Mouse (Mus musculus): ENCODE data around the gene Gtf3c4. TPM values are rescaled to one million over a fixed set of nuclear protein-coding genes. Genes with fewer than 3 reads are reported as not detected.
A peak's percentile ranks its signal among the peaks of the same experiment; 100 is the strongest.

The Gtf3c4 gene
- polyA plus RNA-seq, 1 experiment from 2014 or later, result 29.0 TPM

GRCm38 (mm10) chr2:28803406-28803805 lies 36.8 kb downstream of the Gtf3c4 start:
- DNase-seq (no peak), ATAC-seq (ENCODE audit: insufficient read depth) (no peak)
- 84% methylated on average over 7 of the region's 7 CpGs for WGBS
- Histone ChIP-seq H3K36me3 (ENCODE audit: insufficient read depth) (no peaks in the 10 kb centered on the region), H3K4me3 (ENCODE audit: low read depth, low read length) (no peak overlapping the region), H3K9ac (no peak overlapping the region), H3K4me2 (no peak overlapping the region), H3K4me1 (ENCODE audit: insufficient read depth) (0 out of 2 replicates have a peak, but pooled peaks cover 3% of the 10 kb centered on the region), H3K9me3 (ENCODE audit: low read depth, low read length) (no peaks in the 10 kb centered on the region), H3K27ac (ENCODE audit: low read depth) (no peak overlapping the region), H3K27me3 (ENCODE audit: insufficient read depth, low read length) (no peaks in the 10 kb centered on the region)
- TF ChIP-seq CTCF (IDR thresholded peaks at IDR 0.05; ENCODE audit: low read depth), result no peak

GRCm38 (mm10) chr2:28799575-28799974 lies 40.6 kb downstream of the Gtf3c4 start:
- no peaks in the 10 kb centered on the region for H3K9me3 ChIP-seq (ENCODE audit: low read depth, low read length)
- no peak overlapping the region for H3K4me3 ChIP-seq (ENCODE audit: low read depth, low read length)
- DNase-seq (peak; percentile 41), ATAC-seq (ENCODE audit: insufficient read depth) (no peak)
- peaks cover 7% of the 10 kb centered on the region; the same call in 1 of the 2 replicates for H3K4me1 ChIP-seq (ENCODE audit: insufficient read depth)
- no peak overlapping the region for H3K9ac ChIP-seq
- H3K4me2 ChIP-seq, result no peak overlapping the region
- no peak overlapping the region for H3K27ac ChIP-seq (ENCODE audit: low read depth)
- H3K27me3 ChIP-seq (ENCODE audit: insufficient read depth, low read length), result no peaks in the 10 kb centered on the region
- H3K36me3 ChIP-seq (ENCODE audit: insufficient read depth), result no peaks in the 10 kb centered on the region
- no peak for TF ChIP-seq CTCF (IDR thresholded peaks at IDR 0.05; ENCODE audit: low read depth)
- WGBS, result 42% methylated on average over 2 of the region's 2 CpGs

- ATAC-seq (ENCODE audit: insufficient read depth) (peak; percentile 47; the same call in 1 of the 2 replicates), DNase-seq (peak; percentile 78)
- no peak for TF ChIP-seq CTCF (IDR thresholded peaks at IDR 0.05; ENCODE audit: low read depth)
- Histone ChIP-seq H3K4me3 (ENCODE audit: low read depth, low read length) (no peak overlapping the region), H3K36me3 (ENCODE audit: insufficient read depth) (no peaks in the 10 kb centered on the region), H3K27ac (ENCODE audit: low read depth) (no peak overlapping the region), H3K9ac (no peak overlapping the region), H3K4me1 (ENCODE audit: insufficient read depth) (peaks cover 7% of the 10 kb centered on the region; the same call in 1 of the 2 replicates), H3K27me3 (ENCODE audit: insufficient read depth, low read length) (no peaks in the 10 kb centered on the region), H3K9me3 (ENCODE audit: low read depth, low read length) (no peaks in the 10 kb centered on the region), H3K4me2 (no peak overlapping the region)
- 17% methylated on average over 3 of the region's 3 CpGs for WGBS
These were observed 41.8 kb downstream of the Gtf3c4 start for GRCm38 (mm10) chr2:28798390-28798789.

- Histone ChIP-seq H3K4me1 (ENCODE audit: insufficient read depth) (peaks cover 7% of the 10 kb centered on the region), H3K27ac (ENCODE audit: low read depth) (peak overlapping the region; percentile 1; the same call in 1 of the 2 replicates), H3K36me3 (ENCODE audit: insufficient read depth) (no peaks in the 10 kb centered on the region), H3K4me3 (ENCODE audit: low read depth, low read length) (no peak overlapping the region), H3K9ac (no peak overlapping the region; the same call in 1 of the 2 replicates), H3K4me2 (peak overlapping the region; percentile 24; the same call in 1 of the 2 replicates), H3K27me3 (ENCODE audit: insufficient read depth, low read length) (no peaks in the 10 kb centered on the region), H3K9me3 (ENCODE audit: low read depth, low read length) (no peaks in the 10 kb centered on the region)
- ATAC-seq (ENCODE audit: insufficient read depth) (no peak), DNase-seq (peak; percentile 48)
- TF ChIP-seq CTCF (IDR thresholded peaks at IDR 0.05; ENCODE audit: low read depth), result no peak
- 35% methylated on average over 18 of the region's 18 CpGs for WGBS
These were observed 42.6 kb downstream of the Gtf3c4 start for GRCm38 (mm10) chr2:28797490-28798106.

- no peak overlapping the region for H3K27ac ChIP-seq (ENCODE audit: low read depth)
- DNase-seq, result no peak
- no peaks in the 10 kb centered on the region for H3K36me3 ChIP-seq (ENCODE audit: insufficient read depth)
- H3K4me3 ChIP-seq (ENCODE audit: low read depth, low read length), result no peak overlapping the region
- H3K9me3 ChIP-seq (ENCODE audit: low read depth, low read length), result no peaks in the 10 kb centered on the region
- peaks cover 7% of the 10 kb centered on the region for H3K4me1 ChIP-seq (ENCODE audit: insufficient read depth)
- H3K27me3 ChIP-seq (ENCODE audit: insufficient read depth, low read length), result no peaks in the 10 kb centered on the region
- no peak overlapping the region for H3K9ac ChIP-seq
- 56% methylated on average over 8 of the region's 8 CpGs for WGBS
- H3K4me2 ChIP-seq, result no peak overlapping the region
- TF ChIP-seq CTCF (IDR thresholded peaks at IDR 0.05; ENCODE audit: low read depth), result no peak
- ATAC-seq (ENCODE audit: insufficient read depth), result no peak; the same call in 1 of the 2 replicates
These were observed 43.9 kb downstream of the Gtf3c4 start for GRCm38 (mm10) chr2:28796298-28796697.

- DNase-seq, result no peak
- H3K36me3 ChIP-seq (ENCODE audit: insufficient read depth), result no peaks in the 10 kb centered on the region
- H3K4me3 ChIP-seq (ENCODE audit: low read depth, low read length), result no peak overlapping the region
- TF ChIP-seq CTCF (IDR thresholded peaks at IDR 0.05; ENCODE audit: low read depth), result peak; percentile 25; the same call in 1 of the 2 replicates
- no peaks in the 10 kb centered on the region for H3K27me3 ChIP-seq (ENCODE audit: insufficient read depth, low read length)
- peaks cover 5% of the 10 kb centered on the region for H3K4me1 ChIP-seq (ENCODE audit: insufficient read depth)
- 68% methylated on average over 5 of the region's 5 CpGs for WGBS
- H3K27ac ChIP-seq (ENCODE audit: low read depth), result no peak overlapping the region
- no peak overlapping the region for H3K4me2 ChIP-seq
- H3K9me3 ChIP-seq (ENCODE audit: low read depth, low read length), result no peaks in the 10 kb centered on the region
- ATAC-seq (ENCODE audit: insufficient read depth), result no peak
- no peak overlapping the region for H3K9ac ChIP-seq
These were observed 45.5 kb downstream of the Gtf3c4 start for GRCm38 (mm10) chr2:28794623-28795022.

GRCm38 (mm10) chr2:28792931-28793610 lies 47.1 kb downstream of the Gtf3c4 start:
- H3K27ac ChIP-seq (ENCODE audit: low read depth), result no peak overlapping the region; the same call in 1 of the 2 replicates
- no peak for TF ChIP-seq CTCF (IDR thresholded peaks at IDR 0.05; ENCODE audit: low read depth)

More at GRCm38 (mm10) chr2:28792931-28793610, 47.1 kb downstream of the Gtf3c4 start:
- H3K27me3 ChIP-seq (ENCODE audit: insufficient read depth, low read length), result no peaks in the 10 kb centered on the region
- WGBS, result 20% methylated on average over 5 of the region's 6 CpGs
- H3K4me2 ChIP-seq, result peak overlapping the region; percentile 50
- no peak overlapping the region for H3K9ac ChIP-seq
- peaks cover 3% of the 10 kb centered on the region for H3K4me1 ChIP-seq (ENCODE audit: insufficient read depth)
- peak; percentile 92 for ATAC-seq (ENCODE audit: insufficient read depth)
- no peak overlapping the region for H3K4me3 ChIP-seq (ENCODE audit: low read depth, low read length)
- DNase-seq, result peak; percentile 94
- H3K9me3 ChIP-seq (ENCODE audit: low read depth, low read length), result no peaks in the 10 kb centered on the region
- H3K36me3 ChIP-seq (ENCODE audit: insufficient read depth), result no peaks in the 10 kb centered on the region

All from lung, embryonic 14.5 days (tissue).